12 mouse cellular contexts compared by ENCODE assay signal in the genomic region with DNA sequence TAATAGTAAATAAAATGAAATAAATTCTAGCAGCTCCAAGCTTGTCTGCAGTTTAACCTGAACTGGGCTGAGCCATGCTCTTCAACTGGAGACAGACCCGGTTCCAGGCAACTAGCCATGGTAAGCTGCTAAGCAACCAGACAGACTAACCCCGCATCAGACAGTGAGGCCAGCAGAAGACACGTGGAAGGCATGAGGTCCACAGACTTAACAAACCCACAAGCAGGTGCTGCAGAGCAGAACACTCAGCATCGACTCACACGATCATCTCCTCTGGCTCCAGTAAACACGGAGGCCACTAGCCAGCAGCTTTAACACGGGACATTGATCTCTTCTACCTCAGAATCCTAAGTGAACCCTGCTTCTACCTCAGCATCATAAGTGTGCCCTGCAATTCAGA. TPM values are rescaled to one million over a fixed set of nuclear protein-coding genes. Genes with fewer than 3 reads are reported as not detected.
DNase-seq lines count a peak whose midpoint lies in the region; ATAC-seq and TF ChIP-seq lines count a peak whose summit lies in the region.
"Had no signal": no experiment of that assay in that cellular context is flagged by ENCODE, and none has a peak within 500 bp of the region (broad histone marks: within the 10 kb centered on the region; RNA-seq: fewer than 3 reads in every experiment).

No protein-coding gene starts in this region.

- H3K4me1 ChIP-seq in kidney, embryonic 16.5 days (ENCODE audit: insufficient read depth, low read length), result peaks cover 27% of the 10 kb centered on the region
- H3K4me1 ChIP-seq in forebrain, postnatal 0 days (ENCODE audit: insufficient read depth), result peaks cover 12% of the 10 kb centered on the region
- peaks cover 59% of the 10 kb centered on the region for H3K4me1 ChIP-seq in neural tube, embryonic 12.5 days

- no peak for DNase-seq in kidney, adult 8-10 months
- DNase-seq in Patski (ENCODE audit: low read depth, low spot score), result peak; percentile 77
- peak; percentile 66 for DNase-seq in forebrain, postnatal 0 days
- DNase-seq in lung, postnatal 25 days (ENCODE audit: low spot score), result no peak
- no peak for DNase-seq in ovary, adult 18-20 months (ENCODE audit: low spot score)
- DNase-seq: adrenal gland, postnatal 14 days; lung, postnatal 36 days had no signal

- POLR2A ChIA-PET in Patski (lab: Charles Lee), result no interaction called here

- CTCF ChIA-PET in Patski (lab: Charles Lee), result interaction anchor here (1.1 to 1.8 kb wide), 4 partner anchors 13 to 49 kb away, joined by 3 to 6 read pairs (median 6); no protein-coding TSS in a partner anchor

- H3K27ac ChIP-seq in kidney, embryonic 16.5 days (ENCODE audit: low read length), result no peak overlapping the region
- H3K27ac ChIP-seq in forebrain, postnatal 0 days (ENCODE audit: low read depth, low read length), result 0 out of 2 replicates have a peak overlapping the region, but pooled peaks have one; percentile 1
- H3K27ac ChIP-seq in neural tube, embryonic 12.5 days, result peak overlapping the region; percentile 2; the same call in 1 of the 2 replicates

- H3K9me3 ChIP-seq in kidney, embryonic 16.5 days (ENCODE audit: low read length), result no peaks in the 10 kb centered on the region
- no peaks in the 10 kb centered on the region for H3K9me3 ChIP-seq in forebrain, postnatal 0 days (ENCODE audit: low read length)
- no peaks in the 10 kb centered on the region for H3K9me3 ChIP-seq in neural tube, embryonic 12.5 days

- in situ Hi-C loops in Patski (cut with MboI; ENCODE audit: low pct_unique_long_range_greater_than_20kb), result no loop called here

- WGBS in kidney, embryonic 16.5 days, result 45% methylated on average over 7 of the region's 7 CpGs
- WGBS in forebrain, postnatal 0 days, result 25% methylated on average over 7 of the region's 7 CpGs
- 59% methylated on average over 7 of the region's 7 CpGs for WGBS in neural tube, embryonic 12.5 days

- no peak for ATAC-seq in kidney, embryonic 16.5 days (ENCODE audit: low FRiP score, low TSS enrichment)
- ATAC-seq in Patski, result peak; percentile 39
- ATAC-seq in forebrain, postnatal 0 days, result peak; percentile 57; the same call in 1 of the 2 replicates
- no peak for ATAC-seq in neural tube, embryonic 12.5 days (ENCODE audit: low FRiP score, low read depth)
- no peak for ATAC-seq in frontal cortex, adult (ENCODE audit: low TSS enrichment)

- no peak overlapping the region for H3K4me2 ChIP-seq in kidney, embryonic 16.5 days (replicated peaks; ENCODE audit: low read depth, low read length)
- H3K4me2 ChIP-seq in forebrain, postnatal 0 days (ENCODE audit: low read depth), result peak overlapping the region; percentile 33; the same call in 1 of the 2 replicates
- H3K4me2 ChIP-seq in neural tube, embryonic 12.5 days (replicated peaks), result peak overlapping the region; percentile 2; the same call in 1 of the 2 replicates

- H3K36me3 ChIP-seq in kidney, embryonic 16.5 days (ENCODE audit: insufficient read depth, low read length), result peaks cover 20% of the 10 kb centered on the region; the same call in 1 of the 2 replicates
- no peaks in the 10 kb centered on the region for H3K36me3 ChIP-seq in forebrain, postnatal 0 days (ENCODE audit: insufficient read depth)
- H3K36me3 ChIP-seq in neural tube, embryonic 12.5 days, result peaks cover 14% of the 10 kb centered on the region

- H3K4me3 ChIP-seq in kidney, embryonic 16.5 days (ENCODE audit: low read length), result no peak overlapping the region
- no peak overlapping the region for H3K4me3 ChIP-seq in forebrain, postnatal 0 days (ENCODE audit: low read depth, low read length)
- H3K4me3 ChIP-seq in neural tube, embryonic 12.5 days, result no peak overlapping the region

- H3K27me3 ChIP-seq in kidney, embryonic 16.5 days (ENCODE audit: insufficient read depth, low read length), result no peaks in the 10 kb centered on the region
- H3K27me3 ChIP-seq in Patski, result no peaks in the 10 kb centered on the region
- H3K27me3 ChIP-seq in forebrain, postnatal 0 days (ENCODE audit: insufficient read depth, low read length), result no peaks in the 10 kb centered on the region
- H3K27me3 ChIP-seq in neural tube, embryonic 12.5 days (replicated peaks), result no peaks in the 10 kb centered on the region

- H3K9ac ChIP-seq in kidney, embryonic 16.5 days (replicated peaks; ENCODE audit: low read length), result 0 out of 2 replicates have a peak overlapping the region, but pooled peaks have one; percentile 13
- H3K9ac ChIP-seq in forebrain, postnatal 0 days, result no peak overlapping the region
- H3K9ac ChIP-seq in neural tube, embryonic 12.5 days, result no peak overlapping the region; the same call in 1 of the 2 replicates

- TF ChIP-seq CTCF in Patski (IDR thresholded peaks at IDR 0.05), result no peak
- TF ChIP-seq CTCF in forebrain, postnatal 0 days (IDR thresholded peaks at IDR 0.05; ENCODE audit: low read depth), result no peak

RNA-seq across cellular contexts. Expression of a gene that starts 6.7 kb away (rescaled TPM):
- 143 and 157 TPM in 2 replicates for polyA plus RNA-seq in kidney, embryonic 16.5 days (2015; fragmentation: Nextera tagmentation; extraction: Ambion mirVana)
- 74.3 TPM for polyA plus RNA-seq in Patski (2021)
- total RNA-seq in forebrain, postnatal 0 days (2014; rRNA removed), result 27.5 and 39.7 TPM in 2 replicates
- 31.7 and 34.2 TPM in 2 replicates for polyA plus RNA-seq in forebrain, postnatal 0 days (2015; fragmentation: Nextera tagmentation; extraction: Ambion mirVana)
- polyA plus RNA-seq in neural tube, embryonic 12.5 days (2016; fragmentation: Nextera tagmentation; extraction: Ambion mirVana), result 207 and 218 TPM in 2 replicates

RNA-seq across cellular contexts. Expression of a gene that starts 25.4 kb away (rescaled TPM):
- 1.7 TPM in 2 replicates for polyA plus RNA-seq in kidney, embryonic 16.5 days (2015; fragmentation: Nextera tagmentation; extraction: Ambion mirVana)
- 7.6 TPM for polyA plus RNA-seq in Patski (2021)
- total RNA-seq in forebrain, postnatal 0 days (2014; rRNA removed), result 81.9 and 99.1 TPM in 2 replicates
- 24.7 and 28.1 TPM in 2 replicates for polyA plus RNA-seq in forebrain, postnatal 0 days (2015; fragmentation: Nextera tagmentation; extraction: Ambion mirVana)
- 54.3 and 62.6 TPM in 2 replicates for polyA plus RNA-seq in neural tube, embryonic 12.5 days (2016; fragmentation: Nextera tagmentation; extraction: Ambion mirVana)

RNA-seq across cellular contexts. Expression of a gene that starts 43.6 kb away (rescaled TPM):
- polyA plus RNA-seq in kidney, embryonic 16.5 days (2015; fragmentation: Nextera tagmentation; extraction: Ambion mirVana), result 0.10 TPM in 1 of 2 replicates, not detected in the other
- polyA plus RNA-seq in Patski (2021), result not detected
- not detected in 2 replicates for total RNA-seq in forebrain, postnatal 0 days (2014; rRNA removed)
- 0.06 TPM in 1 of 2 replicates, not detected in the other for polyA plus RNA-seq in forebrain, postnatal 0 days (2015; fragmentation: Nextera tagmentation; extraction: Ambion mirVana)
- polyA plus RNA-seq in neural tube, embryonic 12.5 days (2016; fragmentation: Nextera tagmentation; extraction: Ambion mirVana), result 0.60 and 1.1 TPM in 2 replicates
- total RNA-seq: adrenal gland, postnatal 14 days had no signal
- polyA plus RNA-seq: large intestine, adult 2 months; stomach, embryonic 16.5 days had no signal

RNA-seq across cellular contexts. Expression of a gene that starts 54.2 kb away (rescaled TPM):
- polyA plus RNA-seq in kidney, embryonic 16.5 days (2015; fragmentation: Nextera tagmentation; extraction: Ambion mirVana), result 3.7 and 5.0 TPM in 2 replicates
- 6.8 TPM for polyA plus RNA-seq in Patski (2021)
- total RNA-seq in forebrain, postnatal 0 days (2014; rRNA removed), result 0.46 and 0.76 TPM in 2 replicates
- 0.59 and 0.64 TPM in 2 replicates for polyA plus RNA-seq in forebrain, postnatal 0 days (2015; fragmentation: Nextera tagmentation; extraction: Ambion mirVana)
- 2.3 and 2.9 TPM in 2 replicates for polyA plus RNA-seq in neural tube, embryonic 12.5 days (2016; fragmentation: Nextera tagmentation; extraction: Ambion mirVana)
- polyA plus RNA-seq: stomach, embryonic 16.5 days had no signal

RNA-seq across cellular contexts. Expression of a gene that starts 57.2 kb away (rescaled TPM):
- 49.8 and 56.3 TPM in 2 replicates for polyA plus RNA-seq in kidney, embryonic 16.5 days (2015; fragmentation: Nextera tagmentation; extraction: Ambion mirVana)
- 46.8 TPM for polyA plus RNA-seq in Patski (2021)
- total RNA-seq in forebrain, postnatal 0 days (2014; rRNA removed), result 89.7 and 90.1 TPM in 2 replicates
- polyA plus RNA-seq in forebrain, postnatal 0 days (2015; fragmentation: Nextera tagmentation; extraction: Ambion mirVana), result 93.6 and 107 TPM in 2 replicates
- 142 and 146 TPM in 2 replicates for polyA plus RNA-seq in neural tube, embryonic 12.5 days (2016; fragmentation: Nextera tagmentation; extraction: Ambion mirVana)

Comparison
In these comparisons a context has a peak if more than half of its experiments do, and no peak if none do; other contexts are left out.
1. ATAC-seq: peak in Patski (single experiment) and forebrain, postnatal 0 days (single experiment); none in kidney, embryonic 16.5 days (single experiment), neural tube, embryonic 12.5 days (single experiment) and frontal cortex, adult (single experiment).
2. DNase-seq: peak in Patski (single experiment) and forebrain, postnatal 0 days (single experiment); none in kidney, adult 8-10 months (0 of 2), lung, postnatal 25 days (single experiment) and ovary, adult 18-20 months (single experiment).